Mouse (Mus musculus) left cerebral cortex, adult 18-20 months (tissue): ENCODE measurements at regions not wholly inside any gene's neighbourhood (a gene's known extent, or its start where the extent isn't known, plus 50 kb on each side); places are given as distances from the start of the nearest gene placed in this dataset.

Source experiments
- DNase-seq, 2 experiments: peaks; one replicate each; pipeline ENCODE4 v3.0.0; 2021 to 2022; ENCODE audit warnings: low spot score in 2 of 2, mixed read lengths in 1 of 2

DNA sequence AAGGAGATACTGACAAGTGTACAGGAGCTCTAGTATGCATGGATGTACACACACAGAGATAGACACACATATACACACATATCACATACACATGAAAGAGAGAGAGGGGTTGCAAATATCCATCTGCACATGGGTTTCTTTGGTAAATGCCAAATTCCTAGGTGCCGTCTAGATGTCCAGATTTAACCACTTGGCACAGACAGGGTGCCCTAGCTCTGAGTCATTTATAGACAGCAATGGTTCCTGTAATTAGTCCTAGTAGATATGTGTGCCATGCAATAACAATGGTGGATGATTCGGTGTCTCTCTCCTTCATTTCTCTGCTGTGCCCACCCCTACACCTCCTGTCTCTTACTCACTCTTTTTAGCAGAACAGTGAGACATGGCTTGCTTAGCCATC, 389.7 kb downstream of the Cd83 start:
- DNase-seq: no peak

DNA sequence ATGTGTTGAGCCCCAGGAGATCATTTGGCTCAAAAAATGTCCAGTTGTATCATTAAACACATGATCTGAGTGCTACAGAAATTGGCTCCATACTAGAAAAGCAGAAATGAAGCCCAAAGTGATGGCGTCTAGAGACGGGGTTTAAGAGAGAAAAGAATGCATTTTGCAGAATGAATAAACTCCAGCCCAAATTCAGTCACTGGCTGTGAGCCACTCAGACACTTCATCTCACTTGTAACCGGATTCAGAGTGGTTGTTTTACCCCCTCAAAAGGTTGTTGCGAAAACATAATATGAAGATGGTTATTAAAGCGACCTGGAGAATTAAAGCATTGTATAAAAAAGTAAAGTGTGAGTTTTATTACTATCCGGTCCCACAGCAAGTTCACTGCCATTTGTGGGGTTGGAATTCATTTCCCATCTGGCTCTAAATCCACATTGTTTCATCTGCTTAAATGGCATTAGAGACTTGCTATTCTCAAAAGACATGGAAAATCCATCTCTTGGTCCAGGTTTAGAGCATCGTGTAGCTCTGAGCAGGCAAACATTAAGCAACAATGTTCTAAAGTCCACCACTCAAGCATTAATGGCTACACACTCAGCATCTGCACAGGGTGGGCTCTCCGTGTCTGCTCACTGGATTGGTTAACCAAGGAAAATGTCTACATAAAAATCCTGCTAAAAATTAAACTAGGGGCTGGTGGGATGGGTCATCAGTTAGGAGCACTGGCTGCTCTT, 390.9 kb downstream of the Cd83 start:
- no peak for DNase-seq

DNA sequence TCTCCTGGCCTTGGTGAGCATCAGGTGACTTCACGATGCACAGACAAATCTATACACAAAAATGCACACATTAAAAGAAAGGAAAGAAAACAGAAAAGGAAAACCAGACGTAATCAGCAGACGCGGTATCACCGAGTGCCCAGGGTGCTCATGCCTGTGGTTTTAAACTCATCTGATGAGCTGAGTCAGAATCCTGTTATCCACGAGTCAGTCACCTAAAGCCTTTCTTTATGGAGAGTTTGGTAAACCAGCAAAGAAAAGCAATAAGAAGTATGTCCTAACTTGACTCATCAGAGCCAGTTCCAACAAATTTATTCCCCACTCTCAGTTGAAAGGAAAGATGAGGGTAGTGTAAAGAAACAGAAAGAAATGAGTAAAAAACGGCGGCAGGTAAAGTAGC, 391.5 kb downstream of the Cd83 start:
- no peak for DNase-seq

DNA sequence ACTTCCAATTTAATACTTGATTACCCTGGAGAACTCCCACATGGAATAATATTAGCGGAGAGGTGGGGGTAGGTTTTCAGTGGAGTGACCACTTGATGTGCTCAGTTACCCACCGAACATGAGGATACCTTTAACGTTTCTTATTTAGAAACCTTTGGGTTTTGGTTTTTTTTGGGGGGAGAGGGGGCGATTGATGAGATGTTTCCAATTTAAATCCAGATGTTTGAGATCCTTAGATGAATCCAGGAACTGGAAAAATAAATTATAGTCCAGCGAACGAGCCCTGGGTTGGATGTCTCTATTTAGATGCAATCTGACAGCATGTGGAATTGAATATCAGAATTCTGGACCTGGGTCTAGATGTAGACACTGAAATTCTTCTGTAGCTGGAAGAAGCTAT, 393.4 kb downstream of the Cd83 start:
- DNase-seq: no peak

DNA sequence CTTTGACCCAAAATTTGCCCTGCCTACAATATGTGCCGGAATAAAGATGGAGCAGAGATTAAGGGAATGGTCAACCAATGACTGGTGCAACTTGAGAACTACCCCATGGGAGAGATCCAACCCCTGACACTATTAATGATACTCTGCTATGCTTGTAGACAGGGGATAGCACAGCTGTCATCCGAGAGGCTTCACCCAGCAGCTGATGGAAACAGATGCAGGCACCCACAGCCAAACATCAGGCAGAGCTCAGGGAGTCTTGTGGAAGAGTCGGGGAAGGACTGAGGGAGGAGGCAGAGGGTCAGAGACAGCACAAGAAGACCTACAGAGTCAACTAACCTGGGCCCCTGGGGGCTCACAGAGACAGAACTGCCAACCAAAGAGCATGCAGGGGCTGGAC, 395.8 kb downstream of the Cd83 start:
- no peak for DNase-seq

DNA sequence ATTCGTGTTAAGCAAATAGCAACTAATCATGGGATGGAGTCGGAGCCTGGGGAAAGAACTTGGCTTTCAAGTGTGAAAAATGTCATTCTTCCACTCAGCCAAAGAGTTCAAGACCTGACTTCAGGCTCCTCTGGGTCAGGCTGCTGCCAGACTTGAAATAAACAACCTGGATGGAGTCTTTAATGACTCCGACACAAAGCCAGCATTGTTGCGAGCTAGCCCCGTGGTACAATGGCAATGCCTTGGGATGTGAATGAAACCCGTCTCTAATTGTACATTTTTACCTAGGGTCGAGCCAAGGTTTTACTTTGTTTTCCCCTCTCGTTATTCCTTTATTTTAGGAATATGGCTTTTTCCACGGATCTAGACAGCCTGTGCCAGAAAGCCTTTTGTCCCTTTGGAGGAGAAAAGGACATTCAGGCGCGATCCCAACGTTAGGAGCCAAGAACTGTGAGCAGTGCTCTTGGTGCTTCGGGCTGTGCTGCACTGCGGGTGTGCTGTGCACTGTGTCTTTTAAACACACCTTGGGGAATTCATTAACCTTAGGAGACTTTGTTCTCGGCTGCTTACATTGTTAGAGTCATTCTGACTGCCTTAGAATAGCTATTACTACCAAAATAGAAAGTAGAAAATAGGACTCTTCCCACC, 398.1 kb downstream of the Cd83 start:
- DNase-seq: no peak

- DNase-seq: no peak
Observed at GRCm38 (mm10) chr13:44195365-44195764, 410.8 kb downstream of the Cd83 start.

DNA sequence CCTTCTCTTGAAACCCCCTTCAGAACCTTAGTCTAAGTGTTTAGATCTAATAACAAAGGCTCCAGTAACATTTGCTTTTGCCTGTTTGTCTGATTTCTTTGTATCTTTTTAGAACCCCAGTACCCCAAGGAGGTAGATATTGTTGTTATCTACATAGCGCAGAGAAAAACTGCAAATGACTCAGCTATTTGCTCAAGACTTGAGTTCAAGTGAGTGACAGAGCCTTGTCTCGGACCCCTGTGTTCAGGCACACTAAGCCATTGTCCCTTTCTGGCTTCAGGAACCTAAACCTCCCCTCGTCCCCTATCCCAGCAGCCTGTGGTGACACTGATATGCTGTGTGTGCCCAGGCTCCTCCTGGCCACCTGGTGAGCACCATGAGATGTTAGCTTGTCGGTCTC, 421.5 kb downstream of the Cd83 start:
- no peak for DNase-seq

- no peak for DNase-seq
Observed at GRCm38 (mm10) chr13:44206448-44206847, 421.9 kb downstream of the Cd83 start.

DNA sequence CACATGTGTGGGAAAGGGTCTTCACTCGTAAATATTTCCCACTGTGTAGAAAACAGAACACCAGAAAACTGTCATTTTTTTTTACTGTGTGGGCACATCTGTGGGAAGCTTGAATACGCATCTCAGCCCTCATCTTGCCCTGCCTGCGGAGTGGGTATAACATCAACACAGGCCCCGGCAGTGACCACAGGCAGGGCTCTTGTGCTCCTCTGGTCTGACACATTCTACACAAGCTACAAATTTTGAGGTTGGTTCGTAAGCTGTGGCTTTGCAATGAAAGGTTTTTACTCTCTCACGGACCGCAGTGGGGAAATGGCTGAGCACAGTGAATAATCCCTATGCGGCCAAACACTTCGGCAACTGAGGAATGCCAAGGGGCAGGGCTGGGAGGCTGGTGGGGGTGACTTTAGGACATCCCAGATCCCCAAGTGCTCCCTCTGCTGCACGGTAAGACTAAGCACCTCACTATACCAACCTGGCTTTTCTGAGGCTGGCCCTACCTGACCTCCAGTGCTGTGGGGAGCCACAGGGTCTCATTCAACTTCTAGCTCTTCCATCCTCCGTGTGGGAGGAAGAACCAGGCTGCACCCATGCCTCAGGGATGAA, 422.9 kb downstream of the Cd83 start:
- no peak for DNase-seq

- DNase-seq: no peak
Observed at GRCm38 (mm10) chr13:44209036-44209435, 424.5 kb downstream of the Cd83 start.

- no peak for DNase-seq
Observed at GRCm38 (mm10) chr13:44210123-44210522, 425.5 kb downstream of the Cd83 start.

GRCm38 (mm10) chr13:44212356-44212755, 427.8 kb downstream of the Cd83 start:
- DNase-seq: no peak

GRCm38 (mm10) chr13:44212936-44213335, 428.4 kb downstream of the Cd83 start:
- no peak for DNase-seq

DNA sequence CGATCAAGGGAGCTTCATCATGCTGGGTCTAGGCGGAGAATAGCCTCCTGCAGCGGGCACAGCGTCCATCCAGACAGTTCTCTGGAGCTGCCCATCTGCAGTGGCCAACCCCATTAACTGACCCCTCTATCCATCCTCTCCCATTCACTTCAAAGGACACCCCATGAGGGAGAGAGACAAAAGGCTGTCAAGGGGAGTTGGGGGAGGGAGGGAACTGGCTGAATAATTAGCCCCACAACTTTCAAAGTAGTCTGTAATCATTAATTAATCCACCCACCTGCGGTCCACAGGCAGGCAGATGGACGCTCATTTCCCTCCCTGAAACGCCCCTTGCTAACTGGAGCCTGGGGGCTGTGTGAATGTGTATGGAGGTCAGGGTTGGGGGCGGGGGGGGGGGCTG, 433.7 kb downstream of the Cd83 start:
- DNase-seq: no peak

DNA sequence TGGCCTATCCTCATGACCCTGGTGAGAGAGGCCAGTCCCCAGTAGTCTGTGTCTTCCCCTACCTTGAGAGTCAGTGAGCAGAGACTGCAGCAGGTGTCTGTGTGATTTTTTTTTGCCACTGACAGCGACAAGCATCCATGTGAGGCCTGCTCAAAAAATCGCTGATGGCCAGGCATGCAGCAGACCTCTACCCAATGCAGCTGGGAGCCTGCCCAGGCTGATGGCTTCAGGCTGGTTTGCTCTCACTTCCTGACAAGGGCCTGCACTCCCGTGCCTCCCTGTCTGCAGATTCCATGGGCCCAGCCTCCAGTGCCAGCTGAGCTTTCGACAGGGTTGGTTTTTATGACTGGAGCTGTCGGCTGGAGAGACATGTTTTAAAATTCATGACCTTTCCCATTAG, 437.1 kb downstream of the Cd83 start:
- DNase-seq: no peak

DNA sequence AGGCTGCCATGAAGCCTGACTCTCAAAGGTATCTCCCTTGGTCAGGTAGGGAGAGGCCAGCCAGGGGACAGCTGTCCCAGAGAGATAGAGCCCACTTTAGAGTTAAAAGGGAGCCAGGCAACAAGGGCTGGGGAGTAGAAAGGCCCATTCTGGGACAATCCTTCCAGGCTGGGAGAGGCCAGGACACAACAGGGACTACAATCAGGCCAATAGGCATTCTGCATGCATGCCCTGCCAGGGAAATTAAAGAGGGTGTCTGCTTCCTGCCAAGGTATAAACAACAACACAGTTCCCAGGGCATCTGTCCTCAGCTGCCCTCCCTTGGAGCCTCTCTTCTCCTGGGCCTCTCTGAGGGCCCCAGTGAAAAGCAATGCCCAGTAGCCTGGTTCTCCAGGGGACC, 437.8 kb downstream of the Cd83 start:
- DNase-seq: no peak

GRCm38 (mm10) chr13:44227706-44228459, 443.3 kb downstream of the Cd83 start:
- no peak for DNase-seq

GRCm38 (mm10) chr13:44228540-44229135, 444.1 kb downstream of the Cd83 start:
- no peak for DNase-seq

DNA sequence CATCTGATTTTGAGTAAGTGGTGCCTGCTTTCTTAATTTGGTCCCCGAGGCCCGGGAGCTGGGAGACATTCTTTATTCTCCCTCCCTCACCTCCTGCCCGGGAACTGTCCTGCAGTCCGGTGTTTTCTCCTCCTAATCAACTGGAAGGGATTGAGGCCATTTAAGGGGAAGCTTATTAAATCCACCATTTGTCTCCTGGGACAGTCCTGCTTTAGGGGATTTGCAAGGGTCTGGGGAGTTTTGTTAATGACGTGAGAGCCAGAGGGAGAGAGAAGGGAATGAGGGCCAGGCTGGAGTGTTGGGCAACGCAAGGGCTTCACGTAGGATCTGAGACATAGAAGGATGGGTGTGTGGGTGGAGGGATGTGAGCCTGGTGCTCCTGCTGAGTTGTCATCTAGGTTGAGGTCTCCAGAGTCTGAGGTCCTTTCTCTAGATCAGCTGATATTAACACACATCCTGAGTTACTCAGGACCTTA, 444.6 kb downstream of the Cd83 start:
- no peak for DNase-seq

DNA sequence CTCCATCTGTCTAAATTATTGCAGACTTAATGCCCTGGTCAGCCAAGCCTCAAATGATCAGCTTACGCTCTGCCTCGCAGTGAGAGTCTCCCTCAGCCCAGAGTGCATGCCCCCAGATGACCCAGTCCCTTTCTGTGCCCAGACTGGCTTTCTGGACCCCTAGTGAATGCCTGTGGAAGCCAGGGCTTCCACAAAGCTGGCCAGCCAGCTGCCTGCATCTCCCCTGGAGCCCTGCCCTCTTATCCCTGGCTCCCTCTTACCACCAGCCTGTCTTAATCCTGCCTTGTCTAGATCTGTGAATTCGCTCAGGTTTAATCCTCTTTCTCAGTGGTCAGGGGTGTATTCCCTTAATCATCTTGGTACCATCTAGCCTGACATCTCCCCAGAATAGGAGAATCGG, 446.8 kb downstream of the Cd83 start:
- DNase-seq: no peak
